Mouse (Mus musculus) kidney, embryonic 14.5 days (tissue): Measurements from ENCODE around the gene Znhit6. TPM values are rescaled to one million over a fixed set of nuclear protein-coding genes. Genes with fewer than 3 reads are reported as not detected.

ENCODE experiments used
- ATAC-seq: fragments of 200-750 bp; cut with Nextera tagmentation; 2 replicates; pipeline ENCODE4 v1.8.0; 2017; ENCODE audit warnings: moderate number of reproducible peaks, mild to moderate bottlenecking, moderate TSS enrichment, moderate library complexity; ENCODE audit not compliant: low FRiP score, low TSS enrichment
- H3K27ac ChIP-seq: fragments of 300-500 bp; sonication (generic); 2 replicates; pipeline ENCODE4 v1.5.1; 2014; ENCODE audit warnings: low read depth, mild to moderate bottlenecking, low read length, moderate library complexity, mixed read lengths
- H3K27me3 ChIP-seq: fragments of 300-500 bp; sonication (generic); 2 replicates; pipeline ENCODE4 v1.6.1; 2014; ENCODE audit warnings: mild to moderate bottlenecking, low read length; ENCODE audit not compliant: control insufficient read depth, insufficient read depth
- H3K36me3 ChIP-seq: fragments of 300-500 bp; sonication (generic); 2 replicates; pipeline ENCODE4 v1.6.1; 2014; ENCODE audit warnings: low read length, mixed read lengths; ENCODE audit not compliant: control insufficient read depth, insufficient read depth
- H3K4me1 ChIP-seq: fragments of 300-500 bp; sonication (generic); 2 replicates; pipeline ENCODE4 v1.6.1; 2014; ENCODE audit warnings: low read length, mixed read lengths; ENCODE audit not compliant: control insufficient read depth, insufficient read depth
- H3K4me2 ChIP-seq: fragments of 300-500 bp; sonication (generic); replicated peaks from 2 replicates; pipeline ENCODE4 v1.6.1; 2014; ENCODE audit warnings: low read depth, mild to moderate bottlenecking, low read length
- H3K4me3 ChIP-seq: fragments of 300-500 bp; sonication (generic); 2 replicates; pipeline ENCODE4 v1.5.1; 2014; ENCODE audit warnings: mild to moderate bottlenecking, low read length
- H3K9ac ChIP-seq: fragments of 300-500 bp; sonication (generic); 2 replicates; pipeline ENCODE4 v1.6.1; 2014; ENCODE audit warnings: low read depth, mild to moderate bottlenecking, low read length, moderate library complexity
- H3K9me3 ChIP-seq: fragments of 300-500 bp; sonication (generic); 2 replicates; pipeline ENCODE4 v1.6.1; 2016; ENCODE audit warnings: low read length; ENCODE audit not compliant: control insufficient read depth
- WGBS: fragments of 180-500 bp; shearing (Covaris S2); extraction: QIAGEN DNeasy Blood & Tissue Kit; methylation state at CpG from one replicate; pipeline ENCODE4 v1.1.7; 2014; 5-methylcytosine and 5-hydroxymethylcytosine counted together
- polyA plus RNA-seq: library from polyadenylated mRNA; unstranded; fragments of >200 nt; fragmentation: Nextera tagmentation; extraction: Ambion mirVana; gene quantifications from 2 replicates; pipeline ENCODE4 v1.2.1, GENCODE M21; 2014

Gene Znhit6
- polyA plus RNA-seq, 1 experiment from 2014 or later = 36.2 TPM

GRCm38 (mm10) chr3:145651029-145651977, 75.3 kb downstream of the Znhit6 start:
- Histone ChIP-seq H3K27ac (peak overlapping the region; percentile 79), H3K27me3 (no peaks in the 10 kb centered on the region), H3K36me3 (peaks cover 6% of the 10 kb centered on the region; the same call in 1 of the 2 replicates), H3K4me2 (peak overlapping the region; percentile 79), H3K9ac (peak overlapping the region; percentile 29; the same call in 1 of the 2 replicates), H3K4me1 (peaks cover 22% of the 10 kb centered on the region), H3K4me3 (peak overlapping the region; percentile 63; the same call in 1 of the 2 replicates), H3K9me3 (no peaks in the 10 kb centered on the region)
- 12% methylated on average over 19 of the region's 19 CpGs for WGBS
- ATAC-seq = no peak

GRCm38 (mm10) chr3:145651978-145652321, 75.9 kb downstream of the Znhit6 start:
- 6% methylated on average over 10 of the region's 10 CpGs for WGBS
- Histone ChIP-seq H3K9me3 (no peaks in the 10 kb centered on the region), H3K27ac (peak overlapping the region; percentile 79), H3K36me3 (peaks cover 6% of the 10 kb centered on the region; the same call in 1 of the 2 replicates), H3K9ac (peak overlapping the region; percentile 65; the same call in 1 of the 2 replicates), H3K4me1 (peaks cover 22% of the 10 kb centered on the region), H3K4me3 (peak overlapping the region; percentile 43; the same call in 1 of the 2 replicates), H3K4me2 (peak overlapping the region; percentile 79), H3K27me3 (no peaks in the 10 kb centered on the region)
- no peak for ATAC-seq

- H3K36me3 ChIP-seq = peaks cover 2% of the 10 kb centered on the region; the same call in 1 of the 2 replicates
- no peaks in the 10 kb centered on the region for H3K27me3 ChIP-seq
- H3K27ac ChIP-seq = peak overlapping the region; percentile 79
- H3K4me1 ChIP-seq = peaks cover 19% of the 10 kb centered on the region
- peak overlapping the region; percentile 65 for H3K9ac ChIP-seq
- peak; percentile 3; the same call in 1 of the 2 replicates for ATAC-seq
- peak overlapping the region; percentile 79 for H3K4me2 ChIP-seq
- 8% methylated on average over 20 of the region's 20 CpGs for WGBS
- H3K4me3 ChIP-seq = peak overlapping the region; percentile 43
- no peaks in the 10 kb centered on the region for H3K9me3 ChIP-seq
Observed at GRCm38 (mm10) chr3:145652322-145653131, 76.5 kb downstream of the Znhit6 start.

GRCm38 (mm10) chr3:145653191-145653940, 77.4 kb downstream of the Znhit6 start:
- Histone ChIP-seq H3K27me3 (no peaks in the 10 kb centered on the region), H3K4me2 (peak overlapping the region; percentile 79), H3K36me3 (0 out of 2 replicates have a peak, but pooled peaks cover 2% of the 10 kb centered on the region), H3K9ac (peak overlapping the region; percentile 65), H3K4me3 (peak overlapping the region; percentile 43), H3K27ac (peak overlapping the region; percentile 79), H3K9me3 (no peaks in the 10 kb centered on the region), H3K4me1 (peaks cover 16% of the 10 kb centered on the region)
- ATAC-seq = peak; percentile 63
- under 1% methylated on average over 53 of the region's 53 CpGs for WGBS

- no peak for ATAC-seq
- Histone ChIP-seq H3K27ac (no peak overlapping the region), H3K36me3 (0 out of 2 replicates have a peak, but pooled peaks cover 2% of the 10 kb centered on the region), H3K9me3 (no peaks in the 10 kb centered on the region), H3K27me3 (no peaks in the 10 kb centered on the region), H3K4me2 (peak overlapping the region; percentile 79), H3K4me3 (no peak overlapping the region), H3K4me1 (peaks cover 12% of the 10 kb centered on the region), H3K9ac (peak overlapping the region; percentile 65; the same call in 1 of the 2 replicates)
- WGBS = 68% methylated on average over 9 of the region's 9 CpGs
Observed at GRCm38 (mm10) chr3:145654028-145654427, 78.0 kb downstream of the Znhit6 start.

Other genes starting within 250 kb of the Znhit6 start
- gene Ccn1, start 73.8 kb downstream of the Znhit6 start, polyA plus RNA-seq = 22.4 and 30.9 TPM in 2 replicates
- gene Ddah1, start 182.5 kb downstream of the Znhit6 start, polyA plus RNA-seq = 63.2 and 65.5 TPM in 2 replicates